Mouse (Mus musculus): ENCODE measurements around the gene Cpn1. TPM values are rescaled to one million over a fixed set of nuclear protein-coding genes. Genes with fewer than 3 reads are reported as not detected.
"Not testable (repeated sequence)": the region's sequence is repeated elsewhere in the genome, so short reads cannot be mapped to it uniquely, and the experiment has no call there.

Gene Cpn1
- polyA plus RNA-seq, 1 experiment from 2014 or later: 0.23 TPM

GRCm38 (mm10) chr19:43990362-43990761 is 4.0 kb upstream of the Cpn1 start:
- DNase-seq (ENCODE audit: low spot score): no peak

DNA sequence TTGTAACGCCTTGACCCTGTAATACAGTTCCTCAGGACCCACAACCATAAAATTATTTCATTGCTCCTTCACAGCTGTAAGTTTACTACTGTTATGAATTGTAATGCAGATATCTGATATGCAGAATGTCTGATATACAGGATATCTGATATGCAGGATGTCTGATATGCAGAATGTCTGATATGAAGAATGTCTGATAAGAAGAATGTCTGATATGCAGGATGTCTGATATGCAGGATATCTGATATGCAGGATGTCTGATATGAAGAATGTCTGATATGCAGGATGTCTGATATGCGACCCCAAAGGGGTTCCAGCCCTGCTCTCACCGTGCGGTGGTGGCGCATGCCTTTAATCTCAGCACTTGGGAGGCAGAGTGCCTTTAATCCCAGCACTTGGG is 4.4 kb downstream of the Cpn1 start:
- no peak for DNase-seq (ENCODE audit: low spot score)

DNA sequence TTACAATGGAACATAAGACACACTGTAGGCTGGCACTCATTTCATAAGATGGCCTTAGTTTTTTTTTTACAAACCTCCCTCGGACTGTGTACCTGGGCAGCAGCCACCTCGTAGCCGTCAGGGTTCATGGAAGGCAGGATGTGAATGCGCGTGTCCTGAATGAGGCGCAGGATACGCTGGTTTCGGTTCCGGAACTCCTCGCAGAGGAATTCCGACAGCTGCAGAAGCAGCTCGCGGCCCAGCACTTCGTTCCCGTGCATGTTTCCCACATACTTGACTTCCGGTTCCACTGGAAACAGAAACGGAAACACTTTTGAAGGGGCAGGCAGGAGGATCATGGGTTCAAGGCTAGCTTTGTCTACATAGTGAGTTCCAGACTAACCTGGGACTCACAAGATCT is 5.6 kb downstream of the Cpn1 start:
- DNase-seq (ENCODE audit: low spot score): no peak

DNA sequence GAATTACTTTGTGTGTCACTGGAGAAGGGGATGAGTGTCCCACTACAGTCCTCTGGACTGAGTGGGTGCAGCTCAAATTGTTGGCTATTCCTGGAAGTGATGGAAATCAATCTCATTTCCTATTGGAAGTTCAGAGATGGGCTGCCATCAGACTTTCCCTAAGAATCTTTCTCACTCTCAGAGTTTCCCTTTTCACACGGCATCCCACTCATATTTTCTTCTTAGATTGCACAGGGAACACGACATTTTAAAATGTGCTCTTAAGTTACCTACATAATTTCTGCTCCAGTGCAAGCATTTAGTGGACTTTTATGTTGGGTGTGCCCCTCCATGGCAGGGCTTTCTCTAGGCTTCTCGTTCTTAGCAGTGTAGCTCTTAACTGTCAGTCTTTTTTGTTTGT is 8.6 kb downstream of the Cpn1 start:
- DNase-seq (ENCODE audit: low spot score): no peak

DNA sequence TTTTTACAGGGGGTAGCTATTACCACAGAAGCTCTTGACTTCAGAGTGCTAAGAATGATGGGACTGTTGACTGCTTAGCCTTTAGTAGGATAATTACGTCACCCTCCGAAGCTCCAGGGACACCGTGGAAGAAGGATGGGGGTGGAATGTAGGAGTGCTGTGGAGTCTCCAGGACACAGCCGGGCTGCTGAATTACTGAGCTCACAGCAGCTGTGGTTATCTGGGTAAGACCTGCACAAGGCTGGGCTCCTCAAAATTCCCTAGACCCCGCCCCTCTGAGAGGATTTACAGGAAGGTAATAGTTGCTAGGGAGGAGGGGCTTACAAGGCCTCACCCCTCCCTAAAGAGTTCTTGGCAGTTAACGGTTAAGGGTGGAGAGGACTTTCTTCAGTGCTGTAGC is 9.7 kb downstream of the Cpn1 start:
- DNase-seq (ENCODE audit: low spot score): no peak

DNA sequence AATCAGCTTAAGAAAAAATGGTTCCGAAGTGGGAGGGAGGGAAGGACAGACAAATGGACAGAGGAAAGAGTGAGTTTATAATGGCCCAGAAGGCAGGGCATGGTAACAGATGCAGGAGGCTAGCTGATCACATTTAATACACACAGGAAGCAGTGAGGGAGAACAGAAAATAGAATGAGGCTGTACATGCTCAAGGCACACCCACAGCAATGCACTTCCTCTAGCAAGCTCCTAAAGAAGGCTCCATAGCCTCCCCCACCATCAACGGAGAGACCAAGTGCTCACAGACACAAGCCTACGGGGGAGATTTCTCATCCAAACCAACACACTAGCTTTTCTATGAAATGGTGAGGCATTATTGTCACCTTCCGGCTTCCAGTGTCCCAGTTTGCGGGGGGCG is 12.1 kb downstream of the Cpn1 start:
- no peak for DNase-seq (ENCODE audit: low spot score)

- no peak for DNase-seq (ENCODE audit: low spot score)
These were observed 12.6 kb downstream of the Cpn1 start for GRCm38 (mm10) chr19:43973711-43974110.

GRCm38 (mm10) chr19:43972129-43972528 is 14.2 kb downstream of the Cpn1 start:
- no peak for DNase-seq (ENCODE audit: low spot score)

DNA sequence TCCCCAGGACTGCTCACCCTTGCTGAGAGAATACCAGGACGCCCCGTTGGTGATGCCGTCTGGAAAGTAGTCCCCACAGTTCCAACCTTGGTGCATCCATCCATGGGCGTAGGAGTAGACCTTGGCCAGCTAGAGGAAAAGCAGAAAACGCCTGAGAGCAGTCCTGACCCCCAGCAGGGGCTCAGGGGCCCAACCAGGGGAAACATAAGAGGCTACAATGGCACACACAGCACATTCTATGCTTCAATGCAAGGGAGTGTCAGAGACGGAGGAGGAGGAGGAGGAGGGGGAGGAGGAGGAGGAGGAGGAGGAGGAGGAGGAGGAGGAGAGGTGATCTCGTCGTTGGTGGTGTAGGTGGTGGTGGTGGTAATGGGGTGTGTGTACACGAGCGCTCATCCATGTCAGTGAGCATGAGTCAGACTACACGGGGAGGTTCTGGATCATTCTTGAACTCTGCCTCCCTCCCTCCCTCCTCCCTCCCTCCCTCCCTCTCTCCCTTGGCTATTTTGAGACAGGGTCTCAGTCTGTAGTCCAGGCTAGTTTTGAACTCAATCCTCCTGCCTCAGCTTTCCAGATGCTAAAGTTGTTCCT is 17.8 kb downstream of the Cpn1 start:
- no peak for DNase-seq (ENCODE audit: low spot score)

- DNase-seq (ENCODE audit: low spot score): no peak
These were observed 19.9 kb downstream of the Cpn1 start for GRCm38 (mm10) chr19:43966481-43966880.

DNA sequence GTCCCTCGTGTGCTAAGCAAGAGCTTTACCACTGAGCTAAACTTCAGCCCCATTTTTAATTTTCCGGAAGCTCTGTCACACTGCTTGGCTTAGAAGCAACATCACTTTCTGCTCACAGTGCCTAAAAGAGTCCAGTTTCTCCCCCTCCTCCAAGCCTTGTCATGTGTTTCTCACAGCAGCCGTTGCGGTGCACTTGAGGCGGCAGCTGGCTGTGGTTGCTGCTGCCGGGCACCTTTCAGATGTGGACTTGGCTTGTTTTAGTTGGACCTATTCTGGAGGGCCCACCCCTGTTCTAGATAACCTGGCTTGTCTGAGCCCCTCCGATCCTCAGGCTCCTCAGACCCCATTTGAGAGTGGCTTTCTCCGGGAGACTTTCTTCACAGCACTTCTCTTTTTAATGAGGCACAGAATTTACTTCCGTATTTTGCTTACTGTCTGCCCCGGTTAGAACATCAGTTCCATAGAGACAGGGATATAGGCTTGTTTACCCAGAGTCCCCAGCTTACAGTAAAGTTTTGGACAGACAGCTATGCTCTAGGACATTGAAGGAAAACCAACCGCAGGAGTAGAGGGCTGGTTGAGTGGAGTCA is 20.8 kb downstream of the Cpn1 start:
- peak; percentile 35 for DNase-seq (ENCODE audit: low spot score)

- no peak for DNase-seq (ENCODE audit: low spot score)
These were observed 23.6 kb downstream of the Cpn1 start for GRCm38 (mm10) chr19:43962795-43963194.

DNA sequence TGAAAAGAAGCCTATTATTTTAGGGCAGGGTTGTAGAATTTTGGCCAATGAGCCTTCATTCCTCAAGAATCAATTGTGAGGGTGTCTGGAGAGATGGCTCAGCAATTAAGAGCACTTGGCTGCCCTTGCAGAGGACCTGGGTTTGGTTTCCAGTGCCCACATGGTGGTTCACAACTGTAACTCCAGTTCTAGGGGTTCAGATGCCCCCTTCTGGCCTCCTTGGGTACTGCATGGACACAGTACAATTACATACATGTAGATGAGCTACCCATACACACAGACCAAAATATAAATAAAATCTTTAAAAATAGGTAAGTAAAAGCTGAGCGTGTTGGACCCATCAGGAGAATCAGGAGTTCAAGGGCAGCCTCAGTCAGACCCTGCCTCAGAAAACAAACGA is 25.2 kb downstream of the Cpn1 start:
- DNase-seq (ENCODE audit: low spot score): peak; percentile 57

DNA sequence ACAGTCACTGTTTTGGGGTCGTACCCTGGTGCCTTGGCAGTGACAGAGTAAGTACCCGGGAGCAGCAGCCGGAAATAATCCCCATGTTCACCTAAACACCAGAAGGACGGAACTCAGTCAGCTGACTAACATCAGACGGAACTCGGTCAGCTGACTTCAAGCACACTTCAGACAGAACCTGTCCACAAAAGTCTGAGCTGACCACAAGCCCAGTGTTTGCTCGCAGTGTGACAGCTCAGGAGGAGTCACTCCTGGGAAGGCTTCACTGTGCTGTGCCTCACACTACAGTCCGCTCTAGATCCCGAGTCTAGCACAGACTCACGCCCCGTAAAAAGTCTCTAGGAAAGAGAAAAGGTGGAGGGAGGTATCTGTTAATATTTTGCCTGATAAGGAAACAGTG is 26.3 kb downstream of the Cpn1 start:
- no peak for DNase-seq (ENCODE audit: low spot score)

DNA sequence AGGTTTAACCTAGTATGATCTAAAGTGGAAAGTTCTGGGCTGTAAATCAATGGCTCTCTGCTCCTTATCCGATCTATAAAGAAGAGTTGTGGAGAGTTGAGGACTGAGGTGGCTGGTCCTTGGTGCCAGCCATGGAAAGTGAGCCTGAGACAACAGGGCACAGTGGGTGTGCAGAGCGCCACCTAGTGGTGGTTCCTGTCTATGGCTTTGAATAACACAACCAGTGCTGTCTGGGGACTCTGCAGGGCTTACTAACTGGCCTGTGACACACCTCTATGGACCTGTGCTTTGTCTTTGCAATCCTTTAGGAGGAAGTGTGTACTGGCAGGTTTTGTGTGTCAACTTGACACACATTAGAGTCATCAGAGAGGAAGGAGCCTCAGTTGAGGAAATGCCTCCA is 27.2 kb downstream of the Cpn1 start:
- peak; percentile 70 for DNase-seq (ENCODE audit: low spot score)

DNA sequence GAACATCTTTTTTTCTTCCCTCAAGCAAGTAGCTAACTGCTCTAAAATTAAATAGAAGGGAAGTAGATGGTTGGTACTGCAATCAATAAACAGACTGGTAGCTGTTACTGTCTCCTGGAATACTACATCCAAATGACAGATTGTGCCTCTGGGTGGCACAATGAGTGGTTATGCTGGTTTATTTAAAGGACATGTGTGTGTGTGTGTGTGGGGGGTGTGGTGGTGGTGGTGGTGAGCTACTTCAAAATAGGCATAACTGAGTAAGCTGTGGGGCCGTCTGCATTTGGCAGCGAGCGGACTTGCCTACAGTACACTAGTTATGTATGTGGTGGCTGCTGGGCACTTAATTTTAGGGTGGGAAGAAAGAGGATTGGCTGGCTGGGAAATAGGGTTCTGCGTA is 28.5 kb downstream of the Cpn1 start:
- DNase-seq (ENCODE audit: low spot score): no peak

GRCm38 (mm10) chr19:43957402-43957801 is 29.0 kb downstream of the Cpn1 start:
- no peak for DNase-seq (ENCODE audit: low spot score)

GRCm38 (mm10) chr19:43955266-43955665 is 31.1 kb downstream of the Cpn1 start:
- DNase-seq (ENCODE audit: low spot score): no peak

- DNase-seq (ENCODE audit: low spot score): no peak
These were observed 31.5 kb downstream of the Cpn1 start for GRCm38 (mm10) chr19:43954864-43955263.

DNA sequence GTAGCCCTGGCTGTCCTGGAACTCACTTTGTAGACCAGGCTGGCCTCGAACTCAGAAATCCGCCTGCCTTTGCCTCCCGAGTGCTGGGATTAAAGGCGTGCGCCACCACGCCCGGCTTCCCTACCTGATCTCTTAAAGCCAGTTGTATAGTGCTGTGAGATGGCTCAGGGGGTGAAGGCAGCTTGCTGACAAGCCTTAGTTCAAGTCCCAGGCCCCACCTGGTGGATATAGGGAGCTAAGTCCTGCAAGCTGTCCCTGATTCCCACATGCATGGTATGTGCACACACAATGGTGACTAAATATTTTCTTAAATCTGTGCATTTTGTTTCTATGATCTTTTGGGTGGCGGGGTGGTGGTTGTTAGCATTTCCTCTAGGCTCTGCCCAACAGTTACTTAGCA is 33.4 kb downstream of the Cpn1 start:
- DNase-seq (ENCODE audit: low spot score): not testable (repeated sequence)

GRCm38 (mm10) chr19:43949111-43949810 is 37.1 kb downstream of the Cpn1 start:
- no peak for DNase-seq (ENCODE audit: low spot score)

- DNase-seq (ENCODE audit: low spot score): no peak
These were observed 41.8 kb downstream of the Cpn1 start for GRCm38 (mm10) chr19:43944566-43944965.

DNA sequence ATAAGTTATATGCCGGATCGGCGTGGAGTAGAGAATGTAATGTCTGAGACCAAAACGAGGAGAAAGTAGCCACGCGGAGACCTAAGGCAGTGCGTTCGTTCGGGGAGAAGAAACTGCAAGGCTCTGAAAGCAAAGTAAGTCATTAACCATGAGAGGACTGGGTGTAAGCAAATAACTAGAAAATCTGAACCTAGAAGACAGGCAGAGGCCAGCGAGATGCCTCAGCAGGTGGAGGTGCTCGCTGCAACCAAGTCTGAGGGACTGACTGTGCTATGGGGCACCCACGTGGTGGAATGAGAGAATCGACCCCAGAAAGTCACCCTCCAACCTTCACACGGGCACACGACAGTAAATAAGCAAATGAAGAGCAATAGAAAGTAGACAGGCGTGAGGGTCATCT is 43.3 kb downstream of the Cpn1 start:
- DNase-seq (ENCODE audit: low spot score): no peak
